Mouse (Mus musculus) forebrain, embryonic 10.5 days (tissue): Measurements from ENCODE around the gene Trp73. TPM values are rescaled to one million over a fixed set of nuclear protein-coding genes. Genes with fewer than 3 reads are reported as not detected.

ENCODE experiments used
- DNase-seq: peaks from one replicate; pipeline ENCODE4 v3.0.0-alpha.2; 2017; ENCODE audit warnings: low spot score; ENCODE audit errors: extremely low spot score
- H3K27ac ChIP-seq: fragments of 300-500 bp; sonication (generic); 2 replicates; pipeline ENCODE4 v1.5.1; 2016; ENCODE audit warnings: mild to moderate bottlenecking
- H3K27me3 ChIP-seq: fragments of 300-500 bp; sonication (generic); 2 replicates; pipeline ENCODE4 v1.6.1; 2016; ENCODE audit warnings: mild to moderate bottlenecking; ENCODE audit not compliant: poor library complexity, severe bottlenecking
- H3K36me3 ChIP-seq: fragments of 300-500 bp; sonication (generic); replicated peaks from 2 replicates; pipeline ENCODE4 v1.6.1; 2016; ENCODE audit warnings: mild to moderate bottlenecking, moderate library complexity
- H3K4me1 ChIP-seq: fragments of 300-500 bp; sonication (generic); 2 replicates; pipeline ENCODE4 v1.6.1; 2016
- H3K4me3 ChIP-seq: fragments of 300-500 bp; sonication (generic); 2 replicates; pipeline ENCODE4 v1.5.1; 2016; ENCODE audit warnings: mild to moderate bottlenecking, moderate library complexity
- H3K9me3 ChIP-seq: fragments of 300-500 bp; sonication (generic); 2 replicates; pipeline ENCODE4 v1.6.1; 2016; ENCODE audit warnings: mild to moderate bottlenecking, moderate library complexity
- WGBS: fragments of 180-500 bp; shearing (Covaris S2); methylation state at CpG from one replicate; pipeline ENCODE4 v1.1.7; 2016; 5-methylcytosine and 5-hydroxymethylcytosine counted together
- polyA plus RNA-seq: library from polyadenylated mRNA; unstranded; fragments of >200 nt; fragmentation: Nextera tagmentation; extraction: Ambion mirVana; gene quantifications from 2 replicates; pipeline ENCODE4 v1.2.1, GENCODE M21; 2016

Gene Trp73
- polyA plus RNA-seq, 1 experiment from 2014 or later = 4.5 TPM

- WGBS = 90% methylated on average over 9 of the region's 9 CpGs
- Histone ChIP-seq H3K36me3 (peaks cover 65% of the 10 kb centered on the region), H3K9me3 (no peaks in the 10 kb centered on the region)
Measured at GRCm38 (mm10) chr4:154021432-154021831, 118.6 kb downstream of the Trp73 start.

GRCm38 (mm10) chr4:154019571-154019970 lies 120.4 kb downstream of the Trp73 start:
- Histone ChIP-seq H3K27ac (no peak overlapping the region), H3K36me3 (peaks cover 84% of the 10 kb centered on the region), H3K4me1 (peaks cover 11% of the 10 kb centered on the region), H3K4me3 (no peak overlapping the region), H3K27me3 (peaks cover 12% of the 10 kb centered on the region), H3K9me3 (no peaks in the 10 kb centered on the region)
- 79% methylated on average over 7 of the region's 7 CpGs for WGBS
- peak; percentile 26 for DNase-seq

More at GRCm38 (mm10) chr4:154021432-154021831, 118.6 kb downstream of the Trp73 start:
- H3K27me3 ChIP-seq = peaks cover 31% of the 10 kb centered on the region
- no peak overlapping the region for H3K27ac ChIP-seq
- no peak for DNase-seq
- peaks cover 29% of the 10 kb centered on the region for H3K4me1 ChIP-seq
- no peak overlapping the region for H3K4me3 ChIP-seq

- Histone ChIP-seq H3K27ac (no peak overlapping the region), H3K4me1 (peaks cover 29% of the 10 kb centered on the region), H3K9me3 (no peaks in the 10 kb centered on the region), H3K27me3 (no peaks in the 10 kb centered on the region), H3K36me3 (peaks cover 72% of the 10 kb centered on the region), H3K4me3 (no peak overlapping the region)
- WGBS = 93% methylated on average over 11 of the region's 11 CpGs
- no peak for DNase-seq
Measured at GRCm38 (mm10) chr4:154015476-154015875, 124.5 kb downstream of the Trp73 start.

- Histone ChIP-seq H3K27ac (peak overlapping the region; percentile 92), H3K27me3 (no peaks in the 10 kb centered on the region), H3K4me1 (peaks cover 29% of the 10 kb centered on the region), H3K9me3 (no peaks in the 10 kb centered on the region), H3K36me3 (peaks cover 42% of the 10 kb centered on the region), H3K4me3 (peak overlapping the region; percentile 100)
- 4% methylated on average over 55 of the region's 55 CpGs for WGBS
- DNase-seq = peak; percentile 21
Measured at GRCm38 (mm10) chr4:154012132-154012882, 127.7 kb downstream of the Trp73 start.

GRCm38 (mm10) chr4:154011646-154012089 lies 128.3 kb downstream of the Trp73 start, which contains the start of gene Lrrc47:
Gene Lrrc47, plus strand, starts transcription at chr4:154011731.
- Histone ChIP-seq H3K4me1 (peaks cover 29% of the 10 kb centered on the region), H3K36me3 (peaks cover 42% of the 10 kb centered on the region), H3K27ac (peak within 1 kb of the TSS; percentile 92), H3K27me3 (no peaks in the 10 kb centered on the region), H3K4me3 (peak within 1 kb of the TSS; percentile 100), H3K9me3 (no peaks in the 10 kb centered on the region)
- under 1% methylated on average over 59 of the region's 59 CpGs for WGBS
- peak; percentile 87 for DNase-seq

- H3K27ac ChIP-seq = peak overlapping the region; percentile 92
- peaks cover 29% of the 10 kb centered on the region for H3K4me1 ChIP-seq
- 26% methylated on average over 13 of the region's 13 CpGs for WGBS
Measured at GRCm38 (mm10) chr4:154010907-154011645, 128.9 kb downstream of the Trp73 start.

GRCm38 (mm10) chr4:154007759-154008158 lies 132.2 kb downstream of the Trp73 start:
- Histone ChIP-seq H3K4me3 (no peak overlapping the region), H3K36me3 (peaks cover 45% of the 10 kb centered on the region), H3K27me3 (no peaks in the 10 kb centered on the region), H3K4me1 (peaks cover 14% of the 10 kb centered on the region), H3K27ac (no peak overlapping the region), H3K9me3 (no peaks in the 10 kb centered on the region)
- DNase-seq = no peak
- WGBS = 87% methylated on average over 4 of the region's 4 CpGs

More at GRCm38 (mm10) chr4:154010907-154011645, 128.9 kb downstream of the Trp73 start:
- no peaks in the 10 kb centered on the region for H3K27me3 ChIP-seq
- no peaks in the 10 kb centered on the region for H3K9me3 ChIP-seq
- no peak for DNase-seq
- H3K36me3 ChIP-seq = peaks cover 42% of the 10 kb centered on the region
- peak overlapping the region; percentile 100 for H3K4me3 ChIP-seq

- peaks cover 6% of the 10 kb centered on the region for H3K4me1 ChIP-seq
- WGBS = 92% methylated on average over 6 of the region's 6 CpGs
- peaks cover 56% of the 10 kb centered on the region for H3K36me3 ChIP-seq
Measured at GRCm38 (mm10) chr4:154006264-154006663, 133.7 kb downstream of the Trp73 start.

More at GRCm38 (mm10) chr4:154006264-154006663, 133.7 kb downstream of the Trp73 start:
- Histone ChIP-seq H3K4me3 (no peak overlapping the region), H3K27me3 (no peaks in the 10 kb centered on the region), H3K27ac (no peak overlapping the region), H3K9me3 (no peaks in the 10 kb centered on the region)
- DNase-seq = no peak

Other genes with a start within 250 kb of the Trp73 start
- 151 TPM in 2 replicates for gene A430005L14Rik, start 183.0 kb downstream of the Trp73 start, polyA plus RNA-seq
- 13.5 and 14.8 TPM in 2 replicates for gene Dffb, start 165.1 kb downstream of the Trp73 start, polyA plus RNA-seq
- 20.0 and 22.0 TPM in 2 replicates for gene Cep104, start 165.0 kb downstream of the Trp73 start, polyA plus RNA-seq
- gene Lrrc47, start 128.5 kb downstream of the Trp73 start, polyA plus RNA-seq = 20.1 and 21.9 TPM in 2 replicates
- gene Smim1, start 114.0 kb downstream of the Trp73 start, polyA plus RNA-seq = 22.1 and 27.4 TPM in 2 replicates
- not detected in 2 replicates for gene Ccdc27, start 97.5 kb downstream of the Trp73 start, polyA plus RNA-seq
- 47.5 and 50.3 TPM in 2 replicates for gene Wrap73, start 2.2 kb upstream of the Trp73 start, polyA plus RNA-seq
- 104 and 106 TPM in 2 replicates for gene Tprgl, start 20.5 kb upstream of the Trp73 start, polyA plus RNA-seq
- 26.4 and 28.0 TPM in 2 replicates for gene Megf6, start 30.5 kb upstream of the Trp73 start, polyA plus RNA-seq
- gene Arhgef16, start 161.5 kb upstream of the Trp73 start, polyA plus RNA-seq = 2.6 and 3.4 TPM in 2 replicates
- not detected in 2 replicates for gene B230104I21Rik, start 195.9 kb upstream of the Trp73 start, polyA plus RNA-seq